ENCODE assay signal across 7 mouse cellular contexts in genomic region chr10:69211976-69212375, GRCm38 (mm10). TPM values are rescaled to one million over a fixed set of nuclear protein-coding genes. Genes with fewer than 3 reads are reported as not detected.
DNase-seq lines count a peak whose midpoint lies in the region; ATAC-seq and TF ChIP-seq lines count a peak whose summit lies in the region.

No protein-coding gene starts in this region.

- H3K36me3 ChIP-seq in CH12.LX (replicated peaks in 1 of 2; ENCODE audit: control insufficient read depth in 1 of 2, insufficient read depth in 1 of 2, low read length in 1 of 2): peaks cover 0 to 7% of the 10 kb centered on the region in 2 experiments
- no peaks in the 10 kb centered on the region for H3K36me3 ChIP-seq in forebrain, embryonic 14.5 days (ENCODE audit: control insufficient read depth, insufficient read depth, low read length)
- no peaks in the 10 kb centered on the region for H3K36me3 ChIP-seq in hindbrain, embryonic 11.5 days (ENCODE audit: control insufficient read depth, insufficient read depth, low read length)
- H3K36me3 ChIP-seq in midbrain, embryonic 11.5 days (ENCODE audit: control insufficient read depth, insufficient read depth, low read length): no peaks in the 10 kb centered on the region; the same call in 1 of the 2 replicates
- no peaks in the 10 kb centered on the region for H3K36me3 ChIP-seq in small intestine, adult 2 months (ENCODE audit: control insufficient read depth, insufficient read depth, low read length)

- in situ Hi-C loops in CH12.LX (cut with MboI; ENCODE audit: low pct_ligation_motif_present, low pct_unique_long_range_greater_than_20kb, low sequenced_read_pairs): no loop called here

- peak; percentile 18 for DNase-seq in CH12.LX (ENCODE audit: extremely low read depth)
- DNase-seq in R1 (ENCODE audit: low read depth, low spot score): peak; percentile 56
- DNase-seq in forebrain, embryonic 14.5 days (ENCODE audit: low spot score): peak; percentile 58
- peak; percentile 65 for DNase-seq in hindbrain, embryonic 11.5 days (ENCODE audit: low spot score)
- DNase-seq in left cerebral cortex, postnatal 4 days: peak; percentile 20
- DNase-seq in midbrain, embryonic 11.5 days (ENCODE audit: low spot score, missing footprints): peak; percentile 94

- peaks cover 6% of the 10 kb centered on the region for H3K27me3 ChIP-seq in CH12.LX (replicated peaks)
- H3K27me3 ChIP-seq in forebrain, embryonic 14.5 days (replicated peaks; ENCODE audit: control insufficient read depth, insufficient read depth, low read length): no peaks in the 10 kb centered on the region
- H3K27me3 ChIP-seq in hindbrain, embryonic 11.5 days (ENCODE audit: control insufficient read depth, insufficient read depth, low read length): no peaks in the 10 kb centered on the region
- no peaks in the 10 kb centered on the region for H3K27me3 ChIP-seq in midbrain, embryonic 11.5 days (ENCODE audit: control insufficient read depth, insufficient read depth, low read length)
- H3K27me3 ChIP-seq in small intestine, adult 2 months (ENCODE audit: control insufficient read depth, insufficient read depth, low read length): no peaks in the 10 kb centered on the region

- TF ChIP-seq EP300 in CH12.LX (IDR thresholded peaks at IDR 0.05; ENCODE audit: low read length): no peak

- peak overlapping the region; percentile 80 for H3K27ac ChIP-seq in CH12.LX (ENCODE audit: insufficient read depth, low read depth)
- H3K27ac ChIP-seq in forebrain, embryonic 14.5 days (ENCODE audit: low read depth, low read length): peak overlapping the region; percentile 98
- H3K27ac ChIP-seq in hindbrain, embryonic 11.5 days (ENCODE audit: low read depth, low read length): peak overlapping the region; percentile 89
- H3K27ac ChIP-seq in midbrain, embryonic 11.5 days (ENCODE audit: low read depth, low read length): peak overlapping the region; percentile 95
- H3K27ac ChIP-seq in small intestine, adult 2 months (ENCODE audit: insufficient read depth, low read depth, low read length): peak overlapping the region; percentile 59

- peaks cover 11 to 32% of the 10 kb centered on the region in 2 experiments for H3K4me1 ChIP-seq in CH12.LX (ENCODE audit: control insufficient read depth in 1 of 2, insufficient read depth in 2 of 2)
- peaks cover 8% of the 10 kb centered on the region; the same call in 1 of the 2 replicates for H3K4me1 ChIP-seq in forebrain, embryonic 14.5 days (ENCODE audit: control insufficient read depth, insufficient read depth, low read length)
- H3K4me1 ChIP-seq in hindbrain, embryonic 11.5 days (replicated peaks; ENCODE audit: control insufficient read depth, insufficient read depth, low read length): no peaks in the 10 kb centered on the region
- H3K4me1 ChIP-seq in midbrain, embryonic 11.5 days (ENCODE audit: control insufficient read depth, insufficient read depth, low read length): peaks cover 11% of the 10 kb centered on the region; the same call in 1 of the 2 replicates
- H3K4me1 ChIP-seq in small intestine, adult 2 months (ENCODE audit: control insufficient read depth, insufficient read depth, insufficient read length, low read length): no peaks in the 10 kb centered on the region

- H3K4me3 ChIP-seq in CH12.LX (replicated peaks in 1 of 3; ENCODE audit: low read depth in 2 of 3, low read length in 2 of 3, poor library complexity in 1 of 3): peak overlapping the region; percentile 43 to 76 (median 64)
- peak overlapping the region; percentile 73 for H3K4me3 ChIP-seq in forebrain, embryonic 14.5 days (ENCODE audit: low read depth, low read length)
- H3K4me3 ChIP-seq in hindbrain, embryonic 11.5 days (ENCODE audit: low read depth, low read length): peak overlapping the region; percentile 78
- peak overlapping the region; percentile 79 for H3K4me3 ChIP-seq in midbrain, embryonic 11.5 days (ENCODE audit: low read depth, low read length)
- peak overlapping the region; percentile 71 for H3K4me3 ChIP-seq in small intestine, adult 2 months (ENCODE audit: low read depth, low read length)

- no peak for TF ChIP-seq CTCF in CH12.LX (conservative IDR thresholded peaks at IDR 0.05 in 1 of 2, IDR thresholded peaks at IDR 0.05 in 1 of 2; ENCODE audit: low read depth in 2 of 2, low read length in 2 of 2)
- no peak for TF ChIP-seq CTCF in small intestine, adult 2 months (IDR thresholded peaks at IDR 0.05; ENCODE audit: extremely low read depth, insufficient read length, insufficient replicate concordance, low read depth, low read length)

- 7% methylated on average over 14 of the region's 14 CpGs for WGBS in forebrain, embryonic 14.5 days
- WGBS in hindbrain, embryonic 11.5 days: 4% methylated on average over 14 of the region's 14 CpGs
- 1% methylated on average over 14 of the region's 14 CpGs for WGBS in midbrain, embryonic 11.5 days
- 22% methylated on average over 14 of the region's 14 CpGs for WGBS in small intestine, adult 2 months

- intact Hi-C loops in left cerebral cortex, postnatal 4 days (cut with DNase I): no loop called here

- peak overlapping the region; percentile 86 for H3K4me2 ChIP-seq in CH12.LX (ENCODE audit: insufficient read depth, low read depth, poor library complexity, severe bottlenecking)
- peak overlapping the region; percentile 90 for H3K4me2 ChIP-seq in forebrain, embryonic 14.5 days (ENCODE audit: low read length)
- H3K4me2 ChIP-seq in hindbrain, embryonic 11.5 days (replicated peaks; ENCODE audit: low read depth, low read length): peak overlapping the region; percentile 80
- peak overlapping the region; percentile 69 for H3K4me2 ChIP-seq in midbrain, embryonic 11.5 days

- dilution Hi-C loops in CH12.LX (cut with MboI; ENCODE audit: extremely low pct_ligation_motif_present, extremely low pct_unique_long_range_greater_than_20kb, low sequenced_read_pairs): no loop called here

- no peak for ATAC-seq in forebrain, embryonic 14.5 days
- no peak for ATAC-seq in hindbrain, embryonic 11.5 days (ENCODE audit: low FRiP score)
- ATAC-seq in midbrain, embryonic 11.5 days (ENCODE audit: low FRiP score): peak; percentile 28

- peak; percentile 25; the same call in 1 of the 2 replicates for TF ChIP-seq POLR2A in CH12.LX (IDR thresholded peaks at IDR 0.05; ENCODE audit: low read depth, low read length)
- TF ChIP-seq POLR2A in small intestine, adult 2 months (IDR thresholded peaks at IDR 0.05; ENCODE audit: low read depth, low read length): no peak

- H3K9me3 ChIP-seq in CH12.LX (replicated peaks; ENCODE audit: low read length): peaks cover 8% of the 10 kb centered on the region
- 0 out of 2 replicates have a peak, but pooled peaks cover 3% of the 10 kb centered on the region for H3K9me3 ChIP-seq in forebrain, embryonic 14.5 days (replicated peaks; ENCODE audit: control insufficient read depth, low read length)
- no peaks in the 10 kb centered on the region for H3K9me3 ChIP-seq in hindbrain, embryonic 11.5 days (ENCODE audit: control insufficient read depth, low read length)
- no peaks in the 10 kb centered on the region for H3K9me3 ChIP-seq in midbrain, embryonic 11.5 days (ENCODE audit: control insufficient read depth, low read length)

- no peaks in the 10 kb centered on the region for H3K79me2 ChIP-seq in CH12.LX (replicated peaks; ENCODE audit: control insufficient read depth, extremely low read depth, insufficient read depth, poor library complexity, severe bottlenecking)

- H3K9ac ChIP-seq in CH12.LX (ENCODE audit: insufficient read depth, low read depth): peak overlapping the region; percentile 73
- H3K9ac ChIP-seq in forebrain, embryonic 14.5 days (ENCODE audit: low read length): peak overlapping the region; percentile 97
- H3K9ac ChIP-seq in hindbrain, embryonic 11.5 days (ENCODE audit: low read depth, low read length): peak overlapping the region; percentile 76
- H3K9ac ChIP-seq in midbrain, embryonic 11.5 days (ENCODE audit: low read length): peak overlapping the region; percentile 97

- no peak for TF ChIP-seq RAD21 in CH12.LX (IDR thresholded peaks at IDR 0.05; ENCODE audit: low read depth, low read length)

TF ChIP-seq in CH12.LX, 34 proteins besides CTCF, POLR2A, EP300 and RAD21:
- TF ChIP-seq CHD1 (IDR thresholded peaks at IDR 0.05; ENCODE audit: low read depth, low read length) (peak; percentile 28; the same call in 1 of the 2 replicates), ZC3H11A (IDR thresholded peaks at IDR 0.05; ENCODE audit: low read depth, low read length) (no peak), SMC3 (IDR thresholded peaks at IDR 0.05; ENCODE audit: low read depth, low read length) (no peak), TBP (conservative IDR thresholded peaks at IDR 0.05; ENCODE audit: low read depth, low read length) (0 out of 2 replicates have a peak, but pooled peaks have one; percentile 52), SIN3A (IDR thresholded peaks at IDR 0.05; ENCODE audit: low read length) (peak; percentile 27; the same call in 1 of the 2 replicates), JUN (IDR thresholded peaks at IDR 0.05; ENCODE audit: insufficient read depth, low read depth, low read length) (no peak), IRF4 (IDR thresholded peaks at IDR 0.05; ENCODE audit: low read depth, low read length) (0 out of 2 replicates have a peak, but pooled peaks have one; percentile 14), NELFE (IDR thresholded peaks at IDR 0.05; ENCODE audit: low read depth, low read length) (no peak), RCOR1 (conservative IDR thresholded peaks at IDR 0.05; ENCODE audit: low read depth, low read length) (peak; percentile 49), MEF2A (IDR thresholded peaks at IDR 0.05; ENCODE audit: borderline replicate concordance, low read depth, low read length) (no peak), BHLHE40 (IDR thresholded peaks at IDR 0.05; ENCODE audit: low read depth, low read length) (peak; percentile 36; the same call in 1 of the 2 replicates), USF1 (IDR thresholded peaks at IDR 0.05; ENCODE audit: low read depth, low read length) (no peak)
TF ChIP-seq in CH12.LX: peak in this region for 6.

RNA-seq across cellular contexts. Expression of gene A930033H14Rik, which starts 0.9 kb away (rescaled TPM):
- total RNA-seq in CH12.LX (2012; rRNA removed) (0.84 and 0.85 TPM in 2 replicates), CH12.LX (2014; rRNA removed) (0.13 and 0.15 TPM in 2 replicates)
- polyA plus RNA-seq in CH12.LX (2012; ENCODE audit: insufficient read length, low read depth): 0.46 and 0.50 TPM in 2 replicates
- polyA plus RNA-seq in forebrain, embryonic 14.5 days (2014; fragmentation: Nextera tagmentation; extraction: Ambion mirVana): 0.71 and 1.0 TPM in 2 replicates
- 1.1 and 1.3 TPM in 2 replicates for polyA plus RNA-seq in hindbrain, embryonic 11.5 days (2014; fragmentation: Nextera tagmentation; extraction: Ambion mirVana)
- total RNA-seq in left cerebral cortex, postnatal 4 days (2021): 1 to 10 TPM; 6.2 to 6.5 TPM
- 0.82 and 0.91 TPM in 2 replicates for polyA plus RNA-seq in midbrain, embryonic 11.5 days (2014; fragmentation: Nextera tagmentation; extraction: Ambion mirVana)
- polyA plus RNA-seq in small intestine, adult 2 months (2012; rRNA removed): 0.35 TPM in 1 of 2 replicates, not detected in the other

Comparison
In these comparisons a context has a peak if more than half of its experiments do, and no peak if none do; other contexts are left out.
1. DNase-seq: peak in every context shown above with its lines; median percentile 94 in midbrain, embryonic 11.5 days; 65 in hindbrain, embryonic 11.5 days; 58 in forebrain, embryonic 14.5 days; 56 in R1; 20 in left cerebral cortex, postnatal 4 days; 18 in CH12.LX.